Mouse (Mus musculus) intestine, postnatal 0 days (tissue): ENCODE data around the gene Cilp. TPM values are rescaled to one million over a fixed set of nuclear protein-coding genes. Genes with fewer than 3 reads are reported as not detected.

Source experiments
- ATAC-seq: fragments of 200-750 bp; cut with Nextera tagmentation; 2 replicates; pipeline ENCODE4 v1.8.0; 2017; ENCODE audit warnings: mild to moderate bottlenecking, moderate TSS enrichment, moderate library complexity
- H3K27ac ChIP-seq: fragments of 300-500 bp; sonication (generic); 2 replicates; pipeline ENCODE4 v1.5.1; 2014; ENCODE audit warnings: mild to moderate bottlenecking, low read depth, low read length, moderate library complexity
- H3K27me3 ChIP-seq: fragments of 300-500 bp; sonication (generic); replicated peaks from 2 replicates; pipeline ENCODE4 v1.6.1; 2014; ENCODE audit warnings: low read length, mixed read lengths; ENCODE audit not compliant: control insufficient read depth, insufficient read depth
- H3K36me3 ChIP-seq: fragments of 300-500 bp; sonication (generic); 2 replicates; pipeline ENCODE4 v1.6.1; 2014; ENCODE audit warnings: mild to moderate bottlenecking, moderate library complexity; ENCODE audit not compliant: control insufficient read depth, insufficient read depth
- H3K4me1 ChIP-seq: fragments of 300-500 bp; sonication (generic); replicated peaks from 2 replicates; pipeline ENCODE4 v1.6.1; 2014; ENCODE audit warnings: antibody characterized with exemption, low read length, mixed read lengths; ENCODE audit not compliant: control insufficient read depth, insufficient read depth
- H3K4me2 ChIP-seq: fragments of 300-500 bp; sonication (generic); replicated peaks from 2 replicates; pipeline ENCODE4 v1.6.1; 2014; ENCODE audit warnings: low read depth, mild to moderate bottlenecking, moderate library complexity
- H3K4me3 ChIP-seq: fragments of 300-500 bp; sonication (generic); 2 replicates; pipeline ENCODE4 v1.5.1; 2014; ENCODE audit warnings: low read depth, low read length
- H3K9ac ChIP-seq: fragments of 300-500 bp; sonication (generic); 2 replicates; pipeline ENCODE4 v1.6.1; 2014; ENCODE audit warnings: mild to moderate bottlenecking, low read depth, low read length
- H3K9me3 ChIP-seq: fragments of 300-500 bp; sonication (generic); 2 replicates; pipeline ENCODE4 v1.6.1; 2016; ENCODE audit warnings: mixed run types; ENCODE audit not compliant: control insufficient read depth
- CTCF ChIP-seq: sonication (generic); IDR thresholded peaks from 2 replicates; pipeline ENCODE4 v1.5.1; 2016; ENCODE audit warnings: low read depth, mild to moderate bottlenecking, control low read depth, antibody characterized with exemption, moderate library complexity
- WGBS: fragments of 180-500 bp; shearing (Covaris S2); extraction: QIAGEN DNeasy Blood & Tissue Kit; methylation state at CpG from one replicate; pipeline ENCODE4 v1.1.7; 2014; 5-methylcytosine and 5-hydroxymethylcytosine counted together
- polyA plus RNA-seq: library from polyadenylated mRNA; unstranded; fragments of >200 nt; fragmentation: Nextera tagmentation; extraction: Ambion mirVana; gene quantifications from 2 replicates; pipeline ENCODE4 v1.2.1, GENCODE M21; 2015

The Cilp gene
- polyA plus RNA-seq, 1 experiment from 2014 or later, result 0.43 TPM

- Histone ChIP-seq H3K27ac (no peak overlapping the region), H3K4me3 (no peak overlapping the region), H3K9ac (no peak overlapping the region), H3K27me3 (no peaks in the 10 kb centered on the region), H3K36me3 (no peaks in the 10 kb centered on the region), H3K4me1 (no peaks in the 10 kb centered on the region), H3K4me2 (no peak overlapping the region), H3K9me3 (no peaks in the 10 kb centered on the region)
- no peak for TF ChIP-seq CTCF
- 34% methylated on average over 9 of the region's 9 CpGs for WGBS
- no peak for ATAC-seq
Observed at GRCm38 (mm10) chr9:65244036-65244806, 20.8 kb upstream of the Cilp start.

GRCm38 (mm10) chr9:65247502-65248376 lies 17.2 kb upstream of the Cilp start:
- Histone ChIP-seq H3K4me2 (no peak overlapping the region), H3K4me3 (no peak overlapping the region), H3K27me3 (no peaks in the 10 kb centered on the region), H3K4me1 (no peaks in the 10 kb centered on the region), H3K36me3 (no peaks in the 10 kb centered on the region), H3K27ac (no peak overlapping the region), H3K9me3 (no peaks in the 10 kb centered on the region), H3K9ac (no peak overlapping the region)
- ATAC-seq, result no peak
- no peak for TF ChIP-seq CTCF
- 71% methylated on average over 16 of the region's 16 CpGs for WGBS

GRCm38 (mm10) chr9:65248377-65248690 lies 16.6 kb upstream of the Cilp start:
- no peak overlapping the region for H3K4me3 ChIP-seq
- no peak overlapping the region for H3K27ac ChIP-seq
- H3K4me2 ChIP-seq, result no peak overlapping the region
- WGBS, result 85% methylated on average over 5 of the region's 5 CpGs
- H3K36me3 ChIP-seq, result no peaks in the 10 kb centered on the region
- H3K27me3 ChIP-seq, result no peaks in the 10 kb centered on the region
- H3K9ac ChIP-seq, result no peak overlapping the region
- no peaks in the 10 kb centered on the region for H3K9me3 ChIP-seq
- ATAC-seq, result no peak
- no peaks in the 10 kb centered on the region for H3K4me1 ChIP-seq
- no peak for TF ChIP-seq CTCF

GRCm38 (mm10) chr9:65252026-65252425 lies 13.0 kb upstream of the Cilp start:
- no peak for ATAC-seq
- WGBS, result 79% methylated on average over 3 of the region's 3 CpGs

GRCm38 (mm10) chr9:65255906-65256600 lies 8.9 kb upstream of the Cilp start:
- H3K4me1 ChIP-seq, result no peaks in the 10 kb centered on the region
- no peaks in the 10 kb centered on the region for H3K36me3 ChIP-seq
- no peaks in the 10 kb centered on the region for H3K9me3 ChIP-seq
- 73% methylated on average over 11 of the region's 11 CpGs for WGBS
- H3K4me2 ChIP-seq, result no peak overlapping the region
- H3K27ac ChIP-seq, result no peak overlapping the region
- ATAC-seq, result no peak
- TF ChIP-seq CTCF, result no peak
- H3K9ac ChIP-seq, result no peak overlapping the region
- no peak overlapping the region for H3K4me3 ChIP-seq
- H3K27me3 ChIP-seq, result no peaks in the 10 kb centered on the region

More at GRCm38 (mm10) chr9:65252026-65252425, 13.0 kb upstream of the Cilp start:
- Histone ChIP-seq H3K4me2 (no peak overlapping the region), H3K36me3 (no peaks in the 10 kb centered on the region), H3K4me3 (no peak overlapping the region), H3K9me3 (no peaks in the 10 kb centered on the region), H3K4me1 (no peaks in the 10 kb centered on the region), H3K27ac (no peak overlapping the region), H3K9ac (no peak overlapping the region), H3K27me3 (no peaks in the 10 kb centered on the region)
- TF ChIP-seq CTCF, result no peak
